In genomic region chr4:128733496-128733895, GRCm38 (mm10) we compare ENCODE assay signal across 8 mouse cellular contexts. TPM values are rescaled to one million over a fixed set of nuclear protein-coding genes. Genes with fewer than 3 reads are reported as not detected.
DNase-seq lines count a peak whose midpoint lies in the region; ATAC-seq and TF ChIP-seq lines count a peak whose summit lies in the region.

No protein-coding gene starts in this region.

- peaks cover 50% of the 10 kb centered on the region; the same call in 1 of the 2 replicates for H3K4me1 ChIP-seq in spleen, adult 2 months (ENCODE audit: control insufficient read depth, insufficient read depth, insufficient read length)
- H3K4me1 ChIP-seq in forebrain, postnatal 0 days (ENCODE audit: insufficient read depth), result peaks cover 71% of the 10 kb centered on the region
- peaks cover 88% of the 10 kb centered on the region for H3K4me1 ChIP-seq in limb, embryonic 15.5 days

- no peaks in the 10 kb centered on the region for H3K9me3 ChIP-seq in forebrain, postnatal 0 days (ENCODE audit: low read length)
- H3K9me3 ChIP-seq in limb, embryonic 15.5 days, result no peaks in the 10 kb centered on the region

- H3K27ac ChIP-seq in spleen, adult 2 months (ENCODE audit: insufficient read depth, low read length), result peak overlapping the region; percentile 84
- H3K27ac ChIP-seq in forebrain, postnatal 0 days (ENCODE audit: low read depth, low read length), result peak overlapping the region; percentile 62
- H3K27ac ChIP-seq in limb, embryonic 15.5 days, result peak overlapping the region; percentile 57

- peak overlapping the region; percentile 33; the same call in 1 of the 2 replicates for H3K9ac ChIP-seq in forebrain, postnatal 0 days
- no peak overlapping the region for H3K9ac ChIP-seq in limb, embryonic 15.5 days

- no peak for ATAC-seq in forebrain, postnatal 0 days
- no peak for ATAC-seq in limb, embryonic 15.5 days (ENCODE audit: insufficient number of reproducible peaks, low FRiP score, low TSS enrichment, low read depth)

- peak overlapping the region; percentile 2 for H3K4me2 ChIP-seq in forebrain, postnatal 0 days (ENCODE audit: low read depth)
- peak overlapping the region; percentile 10 for H3K4me2 ChIP-seq in limb, embryonic 15.5 days

- no peak for TF ChIP-seq POLR2A in spleen, adult 2 months (IDR thresholded peaks at IDR 0.05; ENCODE audit: low read depth, low read length)

- 27% methylated on average over 6 of the region's 6 CpGs for WGBS in spleen, adult 2 months
- 25% methylated on average over 6 of the region's 6 CpGs for WGBS in forebrain, postnatal 0 days
- WGBS in limb, embryonic 15.5 days, result 55% methylated on average over 6 of the region's 6 CpGs

- DNase-seq in spleen, adult 2 months (ENCODE audit: low read depth in 1 of 2, low spot score in 2 of 2), result peak; percentile 49 to 55
- DNase-seq in spleen, adult 12 weeks (ENCODE audit: low spot score), result no peak
- no peak for DNase-seq in forebrain, postnatal 0 days
- DNase-seq in naive thymus-derived CD4-positive, alpha-beta T cell, adult 2 months (ENCODE audit: low read depth), result peak; percentile 45
- no peak for DNase-seq in thymus, postnatal 0 days (ENCODE audit: low spot score)
- DNase-seq in right cerebral cortex, adult 2 months (ENCODE audit: low spot score in 2 of 2), result no peak
- DNase-seq in frontal cortex, postnatal 14 days (ENCODE audit: low spot score in 2 of 2), result no peak

- no peak for TF ChIP-seq CTCF in spleen, adult 2 months (IDR thresholded peaks at IDR 0.05; ENCODE audit: extremely low read depth, insufficient read depth, insufficient read length, insufficient replicate concordance)
- TF ChIP-seq CTCF in forebrain, postnatal 0 days (IDR thresholded peaks at IDR 0.05; ENCODE audit: low read depth), result no peak

- no peaks in the 10 kb centered on the region; the same call in 1 of the 2 replicates for H3K36me3 ChIP-seq in spleen, adult 2 months (ENCODE audit: control insufficient read depth, insufficient read depth, low read length)
- 0 out of 2 replicates have a peak, but pooled peaks cover 7% of the 10 kb centered on the region for H3K36me3 ChIP-seq in forebrain, postnatal 0 days (ENCODE audit: insufficient read depth)
- H3K36me3 ChIP-seq in limb, embryonic 15.5 days, result peaks cover 7% of the 10 kb centered on the region; the same call in 1 of the 2 replicates

- H3K27me3 ChIP-seq in spleen, adult 2 months (ENCODE audit: control insufficient read depth, insufficient read depth, low read length), result no peaks in the 10 kb centered on the region
- no peaks in the 10 kb centered on the region for H3K27me3 ChIP-seq in forebrain, postnatal 0 days (ENCODE audit: insufficient read depth, low read length)
- no peaks in the 10 kb centered on the region for H3K27me3 ChIP-seq in limb, embryonic 15.5 days

- no peak overlapping the region for H3K4me3 ChIP-seq in spleen, adult 2 months (ENCODE audit: extremely low read depth, insufficient read depth, insufficient read length)
- no peak overlapping the region for H3K4me3 ChIP-seq in forebrain, postnatal 0 days (ENCODE audit: low read depth, low read length)
- no peak overlapping the region for H3K4me3 ChIP-seq in limb, embryonic 15.5 days

RNA-seq across cellular contexts. Expression of gene A3galt2, which starts 21.7 kb away (rescaled TPM):
- 0.41 TPM in 2 replicates for polyA plus RNA-seq in spleen, adult 2 months (2012; rRNA removed)
- total RNA-seq in forebrain, postnatal 0 days (2014; rRNA removed), result 0.52 and 0.92 TPM in 2 replicates
- polyA plus RNA-seq in forebrain, postnatal 0 days (2015; fragmentation: Nextera tagmentation; extraction: Ambion mirVana), result 0.05 and 0.16 TPM in 2 replicates
- polyA plus RNA-seq in limb, embryonic 15.5 days (2015; fragmentation: Nextera tagmentation; extraction: Ambion mirVana), result 0.24 and 0.25 TPM in 2 replicates
- polyA plus RNA-seq in thymus, postnatal 0 days (2015; fragmentation: Nextera tagmentation; extraction: Ambion mirVana), result 0.04 and 0.12 TPM in 2 replicates

Comparison
In these comparisons a context has a peak if more than half of its experiments do, and no peak if none do; other contexts are left out.
1. DNase-seq: peak in spleen, adult 2 months (2 of 2) and naive thymus-derived CD4-positive, alpha-beta T cell, adult 2 months (single experiment); none in spleen, adult 12 weeks (single experiment), forebrain, postnatal 0 days (single experiment), thymus, postnatal 0 days (single experiment), right cerebral cortex, adult 2 months (0 of 2) and frontal cortex, postnatal 14 days (0 of 2).
2. Peak in every context shown above with its lines, with median percentiles within 50 percentile points of each other: H3K27ac ChIP-seq.